Mouse (Mus musculus) T-cell, adult 66 days (primary cell): ENCODE data around the gene Rbm15b. TPM values are rescaled to one million over a fixed set of nuclear protein-coding genes. Genes with fewer than 3 reads are reported as not detected.

ENCODE experiments used
- total RNA-seq, 2 experiments: library from RNA; stranded (reverse); gene quantifications; 3 replicates in 1 of 2; 4 replicates in 1 of 2; pipeline ENCODE4 v1.2.4; 2023

The Rbm15b gene
- 10 to 100 TPM; 41.5 to 57.8 TPM for total RNA-seq

DNA sequence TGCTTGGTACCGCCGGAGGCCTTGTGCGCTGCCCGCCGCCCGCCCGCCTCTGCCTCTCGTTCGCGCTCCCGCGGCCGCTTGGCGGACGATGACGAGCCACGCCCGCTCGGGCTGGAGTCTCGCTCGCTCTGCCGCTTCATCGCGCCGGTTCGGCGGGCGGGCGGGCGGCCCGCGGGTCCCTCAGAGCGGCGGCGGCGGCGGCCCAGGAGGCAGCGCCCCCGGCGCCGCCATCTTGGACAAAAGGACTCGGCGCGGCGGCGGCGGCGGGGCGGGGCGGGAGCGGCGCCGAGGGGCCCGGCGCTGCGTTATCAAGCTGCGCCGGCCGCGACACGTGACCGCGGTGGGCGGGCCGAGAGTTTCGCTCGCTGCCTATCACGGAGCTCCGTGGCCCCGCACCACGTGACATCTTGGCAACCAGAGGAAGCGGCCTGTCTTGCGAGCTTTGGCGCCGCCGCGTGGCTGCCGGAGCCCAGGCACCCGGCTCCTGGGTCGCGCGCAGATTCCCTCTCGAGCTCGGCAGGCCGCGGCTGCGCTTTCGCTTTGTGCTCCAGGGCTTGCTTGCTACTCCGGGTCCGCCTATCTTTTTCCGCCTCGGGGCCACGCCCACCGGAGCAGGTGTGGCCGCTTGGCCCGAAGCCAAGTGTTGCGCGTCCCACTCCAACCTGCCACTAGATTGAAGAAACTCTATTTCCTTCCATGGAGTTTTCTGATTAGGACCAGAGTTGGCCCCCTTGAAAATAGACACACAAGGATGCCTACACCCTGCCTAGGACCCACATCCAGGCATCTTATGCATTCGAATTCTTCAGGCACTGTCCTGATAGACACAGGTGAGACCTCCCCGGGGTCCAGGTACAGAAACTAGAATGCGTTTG, at the start of gene Rbm15b:
Gene Rbm15b, minus strand, starts transcription at position 601 of the 875 bp plus-strand sequence.

DNA sequence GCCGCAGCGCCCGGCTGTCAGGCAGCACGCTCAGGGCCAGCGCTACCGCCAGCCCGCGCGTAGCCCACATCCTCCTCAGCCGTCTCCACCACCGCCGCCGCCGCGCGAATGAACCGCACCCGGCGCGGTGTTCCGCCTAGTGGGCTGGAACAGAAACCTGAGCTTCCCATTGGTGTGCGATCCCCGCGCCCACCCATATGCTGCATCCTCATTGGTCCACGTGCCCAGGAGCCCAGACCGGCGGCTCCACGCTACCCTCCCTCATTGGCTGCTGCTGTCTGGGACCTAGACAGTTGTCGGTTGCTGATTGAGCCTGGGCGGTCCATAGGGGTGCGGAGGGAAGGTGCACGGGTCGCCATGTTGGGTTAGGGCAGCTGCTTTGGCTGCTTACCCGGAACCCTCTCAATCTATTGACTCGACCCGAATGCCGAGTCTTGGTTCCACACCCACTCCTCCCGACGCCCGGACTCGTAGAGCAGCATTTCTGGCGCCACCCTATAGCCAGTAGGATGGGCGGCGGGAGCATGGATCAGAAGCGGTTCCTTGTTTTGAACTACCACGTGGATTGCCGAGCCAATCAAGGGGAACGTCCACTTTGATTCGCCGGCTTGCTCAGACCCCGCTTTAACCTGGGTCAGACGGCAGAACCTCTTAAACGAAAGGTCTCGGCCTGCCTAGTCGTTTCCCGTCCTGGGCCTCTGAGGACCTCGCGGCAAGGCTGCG, 4.8 kb upstream of the Rbm15b start, which contains the start of gene Manf:
Gene Manf, minus strand, starts transcription at position 151 of the 723 bp plus-strand sequence.

Other genes with a start within 250 kb of the Rbm15b start
- not detected for gene Grm2, start 231.3 kb downstream of the Rbm15b start, total RNA-seq
- 10 to 100 TPM; 59.1 to 65.7 TPM for gene Tex264, start 201.5 kb downstream of the Rbm15b start, total RNA-seq
- gene Rad54l2, start 98.2 kb downstream of the Rbm15b start, total RNA-seq: 10 to 100 TPM; 37.7 to 40.9 TPM
- 10 to 100 TPM; 46.2 to 60.2 TPM for gene Dcaf1, start 65.6 kb downstream of the Rbm15b start, total RNA-seq
- gene Manf, start 4.6 kb upstream of the Rbm15b start, total RNA-seq: 100 to 1,000 TPM in 1 of 2 experiments, 10 to 100 TPM in 1; 99.7 to 117 TPM